Mouse (Mus musculus): Measurements from ENCODE around the gene Alkbh6.

DNA sequence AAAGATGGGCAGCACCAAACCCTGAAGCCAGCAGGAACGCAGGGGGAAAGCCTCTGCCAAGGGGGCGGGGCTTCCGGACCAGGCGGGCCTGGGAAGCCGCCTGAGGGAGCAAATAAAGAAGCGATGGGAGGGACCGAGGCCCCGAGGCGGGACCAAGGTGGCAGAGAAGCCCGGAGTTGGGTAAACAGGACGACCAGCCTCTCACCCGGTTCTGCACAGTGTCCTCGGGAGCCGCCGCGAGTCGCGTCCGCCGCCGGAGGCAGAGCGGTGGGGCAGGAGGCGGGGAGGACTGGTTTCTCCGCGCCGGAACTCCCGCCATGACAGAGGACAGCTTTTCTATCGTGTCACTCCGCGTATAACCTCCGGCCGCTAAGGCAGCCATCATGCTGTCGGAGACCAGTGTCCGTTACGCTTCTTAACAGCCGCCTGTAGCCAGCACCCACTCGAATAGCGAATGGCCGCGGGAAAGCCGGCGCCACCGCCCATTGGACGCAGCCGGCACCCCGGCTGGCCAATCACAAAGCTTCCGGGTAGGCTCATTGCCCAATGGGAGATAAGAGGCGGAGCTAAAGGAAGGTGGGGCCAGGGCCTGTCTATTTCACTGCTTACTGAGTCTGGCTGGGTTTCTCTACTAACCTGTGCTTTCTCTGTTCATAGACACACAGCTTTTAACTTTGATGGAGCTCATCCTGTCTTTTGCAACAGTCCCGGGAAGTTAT lies 28.4 kb upstream of the Alkbh6 start, which contains the start of the genes Thap8 and Wdr62:
- TF ChIP-seq TAL1 (IDR thresholded peaks at IDR 0.05; ENCODE audit: low read length) (no peak), GATA1 (IDR thresholded peaks at IDR 0.05; ENCODE audit: low read length) (no peak)

Data from erythroblast, embryonic 14.5 days (primary cell).